Mouse (Mus musculus): ENCODE results near the gene Specc1. TPM values are rescaled to one million over a fixed set of nuclear protein-coding genes. Genes with fewer than 3 reads are reported as not detected.

The Specc1 gene
- polyA plus RNA-seq, 1 experiment from 2014 or later, result 13.4 TPM

GRCm38 (mm10) chr11:62209891-62210290 is 253.3 kb downstream of the Specc1 start:
- Histone ChIP-seq H3K9ac (no peak overlapping the region), H3K4me1 (ENCODE audit: insufficient read depth) (0 out of 2 replicates have a peak, but pooled peaks cover 3% of the 10 kb centered on the region), H3K27me3 (ENCODE audit: insufficient read depth, low read length) (no peaks in the 10 kb centered on the region), H3K4me2 (no peak overlapping the region), H3K4me3 (ENCODE audit: low read depth, low read length) (no peak overlapping the region), H3K36me3 (ENCODE audit: insufficient read depth) (no peaks in the 10 kb centered on the region), H3K9me3 (ENCODE audit: low read depth, low read length) (no peaks in the 10 kb centered on the region), H3K27ac (ENCODE audit: low read depth) (no peak overlapping the region)
- 51% methylated on average over 4 of the region's 4 CpGs for WGBS
- ATAC-seq (ENCODE audit: insufficient read depth) (no peak), DNase-seq (no peak)
- TF ChIP-seq CTCF (IDR thresholded peaks at IDR 0.05; ENCODE audit: low read depth), result no peak

- Histone ChIP-seq H3K9ac (no peak overlapping the region), H3K36me3 (ENCODE audit: insufficient read depth) (no peaks in the 10 kb centered on the region), H3K4me2 (no peak overlapping the region), H3K4me3 (ENCODE audit: low read depth, low read length) (no peak overlapping the region), H3K27ac (ENCODE audit: low read depth) (no peak overlapping the region), H3K9me3 (ENCODE audit: low read depth, low read length) (no peaks in the 10 kb centered on the region), H3K4me1 (ENCODE audit: insufficient read depth) (0 out of 2 replicates have a peak, but pooled peaks cover 3% of the 10 kb centered on the region), H3K27me3 (ENCODE audit: insufficient read depth, low read length) (no peaks in the 10 kb centered on the region)
- no peak for TF ChIP-seq CTCF (IDR thresholded peaks at IDR 0.05; ENCODE audit: low read depth)
- ATAC-seq (ENCODE audit: insufficient read depth) (no peak), DNase-seq (no peak)
- WGBS, result 75% methylated on average over 12 of the region's 12 CpGs
Measured at GRCm38 (mm10) chr11:62213384-62213989, 256.9 kb downstream of the Specc1 start.

GRCm38 (mm10) chr11:62215107-62215506 is 258.5 kb downstream of the Specc1 start:
- Histone ChIP-seq H3K4me3 (ENCODE audit: low read depth, low read length) (no peak overlapping the region), H3K4me2 (no peak overlapping the region)
- 65% methylated on average over 2 of the region's 2 CpGs for WGBS

GRCm38 (mm10) chr11:62217751-62218150 is 261.2 kb downstream of the Specc1 start:
- TF ChIP-seq CTCF (IDR thresholded peaks at IDR 0.05; ENCODE audit: low read depth), result no peak
- no peaks in the 10 kb centered on the region for H3K27me3 ChIP-seq (ENCODE audit: insufficient read depth, low read length)
- no peak overlapping the region for H3K9ac ChIP-seq
- H3K27ac ChIP-seq (ENCODE audit: low read depth), result no peak overlapping the region
- no peak for DNase-seq
- 64% methylated on average over 6 of the region's 6 CpGs for WGBS
- no peaks in the 10 kb centered on the region for H3K9me3 ChIP-seq (ENCODE audit: low read depth, low read length)
- H3K36me3 ChIP-seq (ENCODE audit: insufficient read depth), result no peaks in the 10 kb centered on the region
- no peak for ATAC-seq (ENCODE audit: insufficient read depth)
- no peak overlapping the region for H3K4me3 ChIP-seq (ENCODE audit: low read depth, low read length)
- 0 out of 2 replicates have a peak, but pooled peaks cover 3% of the 10 kb centered on the region for H3K4me1 ChIP-seq (ENCODE audit: insufficient read depth)
- no peak overlapping the region for H3K4me2 ChIP-seq

More at GRCm38 (mm10) chr11:62215107-62215506, 258.5 kb downstream of the Specc1 start:
- H3K27me3 ChIP-seq (ENCODE audit: insufficient read depth, low read length), result no peaks in the 10 kb centered on the region
- H3K27ac ChIP-seq (ENCODE audit: low read depth), result no peak overlapping the region
- TF ChIP-seq CTCF (IDR thresholded peaks at IDR 0.05; ENCODE audit: low read depth), result no peak
- DNase-seq, result no peak
- H3K9ac ChIP-seq, result no peak overlapping the region
- H3K4me1 ChIP-seq (ENCODE audit: insufficient read depth), result 0 out of 2 replicates have a peak, but pooled peaks cover 3% of the 10 kb centered on the region
- H3K9me3 ChIP-seq (ENCODE audit: low read depth, low read length), result no peaks in the 10 kb centered on the region
- H3K36me3 ChIP-seq (ENCODE audit: insufficient read depth), result no peaks in the 10 kb centered on the region
- no peak for ATAC-seq (ENCODE audit: insufficient read depth)

GRCm38 (mm10) chr11:62220756-62221510 is 264.4 kb downstream of the Specc1 start:
- 67% methylated on average over 7 of the region's 7 CpGs for WGBS
- H3K27me3 ChIP-seq (ENCODE audit: insufficient read depth, low read length), result no peaks in the 10 kb centered on the region
- H3K9ac ChIP-seq, result no peak overlapping the region
- no peak for ATAC-seq (ENCODE audit: insufficient read depth)
- H3K27ac ChIP-seq (ENCODE audit: low read depth), result no peak overlapping the region
- TF ChIP-seq CTCF (IDR thresholded peaks at IDR 0.05; ENCODE audit: low read depth), result no peak
- H3K9me3 ChIP-seq (ENCODE audit: low read depth, low read length), result no peaks in the 10 kb centered on the region
- no peak overlapping the region for H3K4me3 ChIP-seq (ENCODE audit: low read depth, low read length)
- H3K36me3 ChIP-seq (ENCODE audit: insufficient read depth), result no peaks in the 10 kb centered on the region
- H3K4me2 ChIP-seq, result no peak overlapping the region
- 0 out of 2 replicates have a peak, but pooled peaks cover 4% of the 10 kb centered on the region for H3K4me1 ChIP-seq (ENCODE audit: insufficient read depth)
- no peak for DNase-seq

- H3K4me3 ChIP-seq (ENCODE audit: low read depth, low read length), result no peak overlapping the region
- WGBS, result 78% methylated on average over 5 of the region's 5 CpGs
- H3K4me1 ChIP-seq (ENCODE audit: insufficient read depth), result 0 out of 2 replicates have a peak, but pooled peaks cover 4% of the 10 kb centered on the region
- ATAC-seq (ENCODE audit: insufficient read depth), result no peak
- no peaks in the 10 kb centered on the region for H3K27me3 ChIP-seq (ENCODE audit: insufficient read depth, low read length)
- H3K27ac ChIP-seq (ENCODE audit: low read depth), result no peak overlapping the region
- DNase-seq, result no peak
- no peak overlapping the region for H3K9ac ChIP-seq
- H3K4me2 ChIP-seq, result no peak overlapping the region
- H3K36me3 ChIP-seq (ENCODE audit: insufficient read depth), result no peaks in the 10 kb centered on the region
- H3K9me3 ChIP-seq (ENCODE audit: low read depth, low read length), result no peaks in the 10 kb centered on the region
- no peak for TF ChIP-seq CTCF (IDR thresholded peaks at IDR 0.05; ENCODE audit: low read depth)
Measured at GRCm38 (mm10) chr11:62223416-62223815, 266.9 kb downstream of the Specc1 start.

- no peak for TF ChIP-seq CTCF (IDR thresholded peaks at IDR 0.05; ENCODE audit: low read depth)
- Histone ChIP-seq H3K36me3 (ENCODE audit: insufficient read depth) (no peaks in the 10 kb centered on the region), H3K27me3 (ENCODE audit: insufficient read depth, low read length) (no peaks in the 10 kb centered on the region), H3K9me3 (ENCODE audit: low read depth, low read length) (no peaks in the 10 kb centered on the region), H3K4me1 (ENCODE audit: insufficient read depth) (0 out of 2 replicates have a peak, but pooled peaks cover 4% of the 10 kb centered on the region), H3K27ac (ENCODE audit: low read depth) (no peak overlapping the region), H3K4me2 (no peak overlapping the region), H3K4me3 (ENCODE audit: low read depth, low read length) (no peak overlapping the region), H3K9ac (no peak overlapping the region)
- DNase-seq, result no peak
- WGBS, result 93% methylated on average over 7 of the region's 7 CpGs
- ATAC-seq (ENCODE audit: insufficient read depth), result no peak
Measured at GRCm38 (mm10) chr11:62223962-62224361, 267.4 kb downstream of the Specc1 start.

Measured in lung, embryonic 14.5 days (tissue).